Mouse (Mus musculus) kidney, embryonic 14.5 days (tissue): ENCODE measurements around the gene Tcf7l2. TPM values are rescaled to one million over a fixed set of nuclear protein-coding genes. Genes with fewer than 3 reads are reported as not detected.

Source experiments
- ATAC-seq: fragments of 200-750 bp; cut with Nextera tagmentation; 2 replicates; pipeline ENCODE4 v1.8.0; 2017; ENCODE audit warnings: moderate number of reproducible peaks, mild to moderate bottlenecking, moderate TSS enrichment, moderate library complexity; ENCODE audit not compliant: low FRiP score, low TSS enrichment
- H3K27ac ChIP-seq: fragments of 300-500 bp; sonication (generic); 2 replicates; pipeline ENCODE4 v1.5.1; 2014; ENCODE audit warnings: low read depth, mild to moderate bottlenecking, low read length, moderate library complexity, mixed read lengths
- H3K27me3 ChIP-seq: fragments of 300-500 bp; sonication (generic); 2 replicates; pipeline ENCODE4 v1.6.1; 2014; ENCODE audit warnings: mild to moderate bottlenecking, low read length; ENCODE audit not compliant: control insufficient read depth, insufficient read depth
- H3K36me3 ChIP-seq: fragments of 300-500 bp; sonication (generic); 2 replicates; pipeline ENCODE4 v1.6.1; 2014; ENCODE audit warnings: low read length, mixed read lengths; ENCODE audit not compliant: control insufficient read depth, insufficient read depth
- H3K4me1 ChIP-seq: fragments of 300-500 bp; sonication (generic); 2 replicates; pipeline ENCODE4 v1.6.1; 2014; ENCODE audit warnings: low read length, mixed read lengths; ENCODE audit not compliant: control insufficient read depth, insufficient read depth
- H3K4me2 ChIP-seq: fragments of 300-500 bp; sonication (generic); replicated peaks from 2 replicates; pipeline ENCODE4 v1.6.1; 2014; ENCODE audit warnings: low read depth, mild to moderate bottlenecking, low read length
- H3K4me3 ChIP-seq: fragments of 300-500 bp; sonication (generic); 2 replicates; pipeline ENCODE4 v1.5.1; 2014; ENCODE audit warnings: mild to moderate bottlenecking, low read length
- H3K9ac ChIP-seq: fragments of 300-500 bp; sonication (generic); 2 replicates; pipeline ENCODE4 v1.6.1; 2014; ENCODE audit warnings: low read depth, mild to moderate bottlenecking, low read length, moderate library complexity
- H3K9me3 ChIP-seq: fragments of 300-500 bp; sonication (generic); 2 replicates; pipeline ENCODE4 v1.6.1; 2016; ENCODE audit warnings: low read length; ENCODE audit not compliant: control insufficient read depth
- WGBS: fragments of 180-500 bp; shearing (Covaris S2); extraction: QIAGEN DNeasy Blood & Tissue Kit; methylation state at CpG from one replicate; pipeline ENCODE4 v1.1.7; 2014; 5-methylcytosine and 5-hydroxymethylcytosine counted together
- polyA plus RNA-seq: library from polyadenylated mRNA; unstranded; fragments of >200 nt; fragmentation: Nextera tagmentation; extraction: Ambion mirVana; gene quantifications from 2 replicates; pipeline ENCODE4 v1.2.1, GENCODE M21; 2014

The Tcf7l2 gene
- polyA plus RNA-seq, 1 experiment from 2014 or later, result 80.8 TPM

GRCm38 (mm10) chr19:55827613-55828259 is 86.1 kb downstream of the Tcf7l2 start:
- Histone ChIP-seq H3K27ac (no peak overlapping the region), H3K4me2 (no peak overlapping the region), H3K36me3 (0 out of 2 replicates have a peak, but pooled peaks cover 3% of the 10 kb centered on the region), H3K9ac (no peak overlapping the region), H3K27me3 (no peaks in the 10 kb centered on the region), H3K4me1 (peaks cover 32% of the 10 kb centered on the region), H3K9me3 (no peaks in the 10 kb centered on the region), H3K4me3 (no peak overlapping the region)
- no peak for ATAC-seq
- WGBS, result 76% methylated on average over 13 of the region's 13 CpGs

GRCm38 (mm10) chr19:55830976-55831559 is 89.4 kb downstream of the Tcf7l2 start:
- no peak overlapping the region for H3K27ac ChIP-seq
- H3K9ac ChIP-seq, result no peak overlapping the region
- no peaks in the 10 kb centered on the region for H3K27me3 ChIP-seq
- H3K36me3 ChIP-seq, result 0 out of 2 replicates have a peak, but pooled peaks cover 3% of the 10 kb centered on the region
- H3K9me3 ChIP-seq, result peaks cover 3% of the 10 kb centered on the region; the same call in 1 of the 2 replicates
- peaks cover 18% of the 10 kb centered on the region; the same call in 1 of the 2 replicates for H3K4me1 ChIP-seq
- WGBS, result 64% methylated on average over 9 of the region's 9 CpGs
- no peak overlapping the region for H3K4me3 ChIP-seq
- H3K4me2 ChIP-seq, result no peak overlapping the region
- no peak for ATAC-seq

GRCm38 (mm10) chr19:55832122-55832521 is 90.5 kb downstream of the Tcf7l2 start:
- WGBS, result 27% methylated on average over 4 of the region's 4 CpGs
- H3K4me2 ChIP-seq, result no peak overlapping the region
- H3K27ac ChIP-seq, result no peak overlapping the region
- H3K4me1 ChIP-seq, result peaks cover 20% of the 10 kb centered on the region
- H3K9ac ChIP-seq, result no peak overlapping the region
- no peaks in the 10 kb centered on the region for H3K27me3 ChIP-seq
- ATAC-seq, result no peak; the same call in 1 of the 2 replicates
- 0 out of 2 replicates have a peak, but pooled peaks cover 3% of the 10 kb centered on the region for H3K36me3 ChIP-seq
- H3K9me3 ChIP-seq, result peaks cover 3% of the 10 kb centered on the region; the same call in 1 of the 2 replicates
- no peak overlapping the region for H3K4me3 ChIP-seq

GRCm38 (mm10) chr19:55833807-55834385 is 92.3 kb downstream of the Tcf7l2 start:
- WGBS, result 96% methylated on average over 4 of the region's 4 CpGs
- no peak overlapping the region for H3K27ac ChIP-seq
- H3K9me3 ChIP-seq, result peaks cover 3% of the 10 kb centered on the region; the same call in 1 of the 2 replicates
- no peak overlapping the region for H3K4me3 ChIP-seq
- H3K36me3 ChIP-seq, result 0 out of 2 replicates have a peak, but pooled peaks cover 3% of the 10 kb centered on the region
- H3K9ac ChIP-seq, result no peak overlapping the region
- H3K27me3 ChIP-seq, result no peaks in the 10 kb centered on the region
- ATAC-seq, result no peak
- no peak overlapping the region for H3K4me2 ChIP-seq
- H3K4me1 ChIP-seq, result peaks cover 29% of the 10 kb centered on the region

- Histone ChIP-seq H3K36me3 (no peaks in the 10 kb centered on the region), H3K9ac (no peak overlapping the region), H3K9me3 (peaks cover 3% of the 10 kb centered on the region; the same call in 1 of the 2 replicates), H3K27ac (peak overlapping the region; percentile 52; the same call in 1 of the 2 replicates), H3K4me2 (no peak overlapping the region), H3K4me1 (peaks cover 41% of the 10 kb centered on the region), H3K27me3 (no peaks in the 10 kb centered on the region), H3K4me3 (no peak overlapping the region)
- no peak for ATAC-seq
- WGBS, result 88% methylated on average over 5 of the region's 5 CpGs
Measured at GRCm38 (mm10) chr19:55836930-55837687, 95.5 kb downstream of the Tcf7l2 start.

GRCm38 (mm10) chr19:55837924-55838323 is 96.3 kb downstream of the Tcf7l2 start:
- H3K9ac ChIP-seq, result 0 out of 2 replicates have a peak overlapping the region, but pooled peaks have one; percentile 20
- H3K4me3 ChIP-seq, result no peak overlapping the region
- H3K27ac ChIP-seq, result peak overlapping the region; percentile 52; the same call in 1 of the 2 replicates
- H3K36me3 ChIP-seq, result no peaks in the 10 kb centered on the region
- no peaks in the 10 kb centered on the region for H3K27me3 ChIP-seq
- no peak for ATAC-seq
- 13% methylated on average over 9 of the region's 9 CpGs for WGBS
- H3K4me1 ChIP-seq, result peaks cover 38% of the 10 kb centered on the region
- peaks cover 3% of the 10 kb centered on the region; the same call in 1 of the 2 replicates for H3K9me3 ChIP-seq
- H3K4me2 ChIP-seq, result peak overlapping the region; percentile 13; the same call in 1 of the 2 replicates

- Histone ChIP-seq H3K4me2 (no peak overlapping the region; the same call in 1 of the 2 replicates), H3K9me3 (peaks cover 3% of the 10 kb centered on the region; the same call in 1 of the 2 replicates), H3K36me3 (no peaks in the 10 kb centered on the region), H3K27ac (peak overlapping the region; percentile 67; the same call in 1 of the 2 replicates), H3K9ac (no peak overlapping the region), H3K4me3 (no peak overlapping the region), H3K27me3 (no peaks in the 10 kb centered on the region), H3K4me1 (peaks cover 38% of the 10 kb centered on the region)
- 39% methylated on average over 5 of the region's 5 CpGs for WGBS
- no peak for ATAC-seq
Measured at GRCm38 (mm10) chr19:55838389-55839035, 96.9 kb downstream of the Tcf7l2 start.

GRCm38 (mm10) chr19:55839036-55839555 is 97.5 kb downstream of the Tcf7l2 start:
- no peak overlapping the region for H3K4me2 ChIP-seq

More at GRCm38 (mm10) chr19:55839036-55839555, 97.5 kb downstream of the Tcf7l2 start:
- H3K4me1 ChIP-seq, result peaks cover 38% of the 10 kb centered on the region
- no peak for ATAC-seq
- no peaks in the 10 kb centered on the region for H3K9me3 ChIP-seq
- no peaks in the 10 kb centered on the region for H3K27me3 ChIP-seq
- WGBS, result 45% methylated on average over 10 of the region's 10 CpGs
- no peaks in the 10 kb centered on the region for H3K36me3 ChIP-seq
- H3K27ac ChIP-seq, result peak overlapping the region; percentile 67; the same call in 1 of the 2 replicates
- H3K9ac ChIP-seq, result no peak overlapping the region
- H3K4me3 ChIP-seq, result no peak overlapping the region
